Mouse (Mus musculus) kidney, adult 2 months (tissue): ENCODE results near the gene Hist1h3a.
"Not testable (repeated sequence)": the region's sequence is repeated elsewhere in the genome, so short reads cannot be mapped to it uniquely, and the experiment has no call there.

Experiments
- CTCF ChIP-seq: fragments of 200-500 bp; conservative IDR thresholded peaks from 2 replicates; pipeline ENCODE4 v1.5.1; 2011; ENCODE audit warnings: low read depth, mild to moderate bottlenecking, control low read depth, low read length, moderate library complexity, mixed read lengths; ENCODE audit not compliant: insufficient read depth, insufficient read length
- POLR2A ChIP-seq: fragments of 200-500 bp; IDR thresholded peaks from one replicate; pipeline ENCODE4 v1.6.1; 2011; ENCODE audit warnings: low read depth, low read length, control low read depth

- TF ChIP-seq POLR2A, CTCF: not testable (repeated sequence)
These were observed 15.7 kb downstream of the Hist1h3a start, which contains the start of gene Hist1h2bb for GRCm38 (mm10) chr13:23746201-23747080.
